Mouse (Mus musculus): ENCODE results near the gene Dph5.

- no peak for TF ChIP-seq CTCF (IDR thresholded peaks at IDR 0.05; ENCODE audit: control insufficient read depth, insufficient read depth, low read length)
- no peak for TF ChIP-seq POLR2A (IDR thresholded peaks at IDR 0.05; ENCODE audit: borderline replicate concordance, control insufficient read depth, low read depth, low read length)
These were observed 10.5 kb upstream of the Dph5 start for GRCm38 (mm10) chr3:115877133-115877532.
